Mouse (Mus musculus) megakaryocyte-erythroid progenitor cell, adult 5-6 weeks (primary cell): ENCODE measurements around the gene Col10a1. TPM values are rescaled to one million over a fixed set of nuclear protein-coding genes. Genes with fewer than 3 reads are reported as not detected.
"Not testable (repeated sequence)": the region's sequence is repeated elsewhere in the genome, so short reads cannot be mapped to it uniquely, and the experiment has no call there.

Experiments
- ATAC-seq: replicated peaks from 2 replicates; pipeline ENCODE4 v1.8.0; 2016; ENCODE audit warnings: mild to moderate bottlenecking, inconsistent platforms; ENCODE audit not compliant: severe bottlenecking, poor library complexity, low FRiP score, low TSS enrichment
- total RNA-seq, 2 experiments: library from RNA; stranded (forward) in 1 of 2; stranded (reverse) in 1 of 2; fragments of 200-1000, 215-1000 nt in 1 of 2; fragments of >200 nt in 1 of 2; fragmentation: Nextera tagmentation in 1 of 2; gene quantifications; 2 replicates each; pipeline ENCODE4 v1.2.3; 2014 to 2017

Col10a1 gene
- total RNA-seq (2014; fragmentation: Nextera tagmentation): not detected in 2 replicates
- not detected in 2 replicates for total RNA-seq (2017)

DNA sequence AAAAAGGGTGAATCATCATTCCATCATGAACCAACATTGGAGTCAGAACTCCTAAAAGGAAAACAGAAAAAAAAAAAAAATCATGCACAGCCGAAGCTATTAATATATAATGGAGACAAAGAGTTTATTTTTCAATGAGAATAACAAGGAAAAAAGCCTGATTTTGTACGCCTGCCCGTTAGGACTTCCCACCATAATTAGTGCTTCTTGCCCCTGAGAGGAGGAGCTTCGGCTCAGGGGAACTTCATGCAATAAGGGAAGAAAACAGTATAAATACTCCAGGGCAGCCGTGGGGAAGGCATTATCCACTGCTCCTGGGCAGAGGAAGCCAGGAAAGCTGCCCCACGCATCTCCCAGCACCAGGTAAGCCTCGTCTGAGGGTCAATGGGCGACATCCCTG lies at the start of gene Col10a1:
Gene Col10a1 (plus strand): TSS at position 301 of the 400 bp plus-strand sequence.
- ATAC-seq: no peak

DNA sequence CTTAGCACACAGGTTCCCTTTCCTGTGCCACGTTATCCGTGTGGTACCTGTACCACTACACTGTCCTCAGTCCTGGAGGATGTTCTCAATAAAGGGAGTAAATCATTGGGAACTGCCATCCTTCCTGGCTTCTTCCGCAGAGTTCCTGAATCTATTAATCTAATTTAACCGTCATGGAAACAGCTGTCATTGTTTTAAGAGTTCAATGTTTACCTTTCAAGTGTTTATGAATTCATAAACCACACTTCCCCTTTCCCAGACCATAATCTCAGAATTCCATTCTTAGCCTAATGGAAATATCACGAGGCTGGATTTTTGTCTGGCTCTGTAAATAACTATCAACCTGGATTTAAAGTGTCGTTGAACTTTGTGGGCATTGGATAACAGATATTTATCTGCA lies 48.8 kb upstream of the Col10a1 start:
- ATAC-seq: no peak

DNA sequence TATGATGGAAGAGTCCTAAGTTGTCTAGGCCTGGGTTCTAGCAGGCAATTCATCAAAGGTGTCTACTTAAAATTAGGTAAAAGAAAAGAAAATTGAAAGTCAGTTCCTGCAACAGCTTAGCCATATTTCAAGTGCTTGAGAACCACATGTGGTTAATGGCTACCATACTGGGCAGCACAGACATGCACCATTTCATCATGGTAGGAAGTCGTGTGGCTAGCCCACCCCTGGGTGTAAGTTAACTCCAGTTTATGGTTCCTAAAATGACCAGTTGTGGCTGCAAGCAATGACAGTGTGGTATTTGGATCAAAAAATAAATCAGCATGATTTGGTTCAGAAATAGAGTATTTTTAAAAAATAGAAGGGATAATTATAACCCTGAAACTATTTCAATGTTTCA lies 47.9 kb upstream of the Col10a1 start:
- no peak for ATAC-seq

DNA sequence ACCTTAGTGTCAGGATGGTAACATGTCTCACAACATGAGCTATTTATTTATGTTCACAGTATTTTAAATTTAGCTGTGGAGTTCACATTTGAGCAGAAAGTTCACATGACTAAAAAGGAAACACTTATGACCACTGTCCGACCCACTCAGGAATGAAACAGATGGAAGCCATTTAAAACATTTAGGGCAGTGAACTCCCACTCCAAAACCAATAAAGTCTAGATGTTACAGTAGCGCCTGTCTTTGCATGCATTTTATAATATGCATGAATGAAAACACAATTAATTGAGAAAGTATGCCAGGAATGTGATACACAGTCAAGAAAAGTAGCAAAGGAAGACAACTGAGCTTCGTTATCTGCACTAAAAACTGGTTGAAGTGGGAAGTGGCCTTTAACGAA lies 37.6 kb upstream of the Col10a1 start:
- ATAC-seq: no peak

DNA sequence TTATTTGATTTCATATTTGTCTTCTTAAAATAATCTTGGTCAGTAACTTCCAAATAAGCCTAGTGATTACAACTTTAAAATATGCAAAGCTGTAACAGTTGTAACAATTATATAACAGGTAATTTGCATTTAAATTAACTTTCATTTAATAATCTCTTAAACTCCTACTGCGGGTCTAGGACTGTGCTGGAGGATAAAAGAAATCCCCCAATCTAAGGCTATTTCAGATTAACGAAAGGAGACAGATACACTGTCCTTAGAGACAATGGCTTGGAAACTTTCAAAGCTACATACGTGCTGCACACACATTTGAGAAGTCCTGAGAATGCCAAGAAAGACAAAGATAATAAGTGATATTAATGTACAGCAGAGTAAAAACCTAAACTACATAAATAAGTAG lies 31.5 kb upstream of the Col10a1 start:
- no peak for ATAC-seq

DNA sequence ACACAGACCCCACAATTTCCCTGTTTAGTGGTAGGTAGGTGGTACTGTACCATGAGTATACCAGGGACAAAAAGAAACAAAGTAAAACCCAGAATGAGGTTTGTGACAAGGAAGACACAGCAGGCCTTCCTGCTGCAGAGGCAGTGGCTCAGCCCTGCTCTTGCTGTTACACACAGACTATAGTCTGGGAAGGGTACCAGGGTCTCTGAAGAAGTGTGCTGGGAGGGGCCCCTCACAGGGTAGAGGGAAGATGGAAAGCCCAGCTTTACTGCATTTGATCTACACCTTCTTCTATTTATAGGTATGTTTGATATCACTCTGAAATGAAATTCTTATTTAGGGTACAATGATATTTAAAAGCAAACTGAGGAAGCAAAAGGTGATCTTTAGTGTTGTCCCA lies 26.0 kb upstream of the Col10a1 start:
- ATAC-seq: no peak

DNA sequence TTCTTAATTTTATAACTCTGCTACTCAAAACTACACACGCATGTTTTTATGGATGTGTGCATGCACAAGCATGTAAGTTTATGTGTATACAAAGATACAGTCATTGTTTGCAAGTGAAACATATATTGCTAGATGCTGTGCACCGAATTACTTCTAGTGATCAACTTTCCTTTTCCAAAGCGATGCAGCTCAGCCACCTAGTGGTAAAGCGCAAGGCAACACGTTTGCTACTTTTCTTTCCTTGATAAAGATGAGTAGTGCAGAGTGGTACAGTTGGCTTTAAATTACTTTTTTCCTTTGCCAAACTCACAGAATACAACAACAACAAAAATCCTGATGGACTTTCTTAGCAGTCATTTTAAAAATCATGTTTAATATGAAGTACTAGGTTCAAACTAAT lies 21.6 kb upstream of the Col10a1 start:
- 0 out of 2 replicates have a peak, but pooled peaks have one; percentile 67 for ATAC-seq

DNA sequence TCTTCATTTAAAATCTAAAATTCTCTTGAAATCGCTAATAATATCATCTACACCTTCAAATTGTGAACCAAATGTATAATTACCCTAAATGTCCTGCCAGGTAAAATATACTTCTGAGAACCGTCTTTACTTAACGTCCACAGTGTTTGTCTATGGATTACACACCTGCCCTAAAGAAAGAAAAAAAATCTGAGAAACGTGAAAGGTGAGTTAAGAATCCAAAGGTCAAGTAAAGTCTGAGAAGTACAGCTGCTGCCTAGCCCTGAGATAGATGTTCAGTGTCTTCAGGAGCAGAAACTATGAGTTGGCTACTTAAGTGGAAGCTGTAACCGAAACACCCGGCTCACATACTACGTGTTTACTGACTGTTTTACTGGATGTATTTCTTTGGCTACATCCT lies 16.4 kb upstream of the Col10a1 start:
- no peak for ATAC-seq

DNA sequence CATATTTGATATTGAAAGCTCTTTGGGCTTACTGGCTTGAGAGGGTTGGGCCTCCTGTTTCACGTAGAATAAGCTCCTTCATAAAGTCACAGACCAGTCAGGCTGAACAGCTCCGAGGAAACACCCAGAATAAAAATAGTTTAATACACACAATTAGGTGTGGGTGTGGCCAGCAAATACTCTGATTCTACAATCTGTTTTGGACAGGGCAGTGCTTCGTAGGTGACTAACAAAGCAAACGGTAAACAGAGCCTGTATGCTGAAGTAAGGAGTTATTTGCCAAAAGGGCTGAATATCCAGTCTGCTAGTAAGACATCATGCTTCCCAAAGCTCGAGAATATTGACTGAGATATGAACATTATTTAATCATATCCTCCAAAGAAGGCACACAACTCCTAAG lies 4.1 kb upstream of the Col10a1 start:
- no peak for ATAC-seq

DNA sequence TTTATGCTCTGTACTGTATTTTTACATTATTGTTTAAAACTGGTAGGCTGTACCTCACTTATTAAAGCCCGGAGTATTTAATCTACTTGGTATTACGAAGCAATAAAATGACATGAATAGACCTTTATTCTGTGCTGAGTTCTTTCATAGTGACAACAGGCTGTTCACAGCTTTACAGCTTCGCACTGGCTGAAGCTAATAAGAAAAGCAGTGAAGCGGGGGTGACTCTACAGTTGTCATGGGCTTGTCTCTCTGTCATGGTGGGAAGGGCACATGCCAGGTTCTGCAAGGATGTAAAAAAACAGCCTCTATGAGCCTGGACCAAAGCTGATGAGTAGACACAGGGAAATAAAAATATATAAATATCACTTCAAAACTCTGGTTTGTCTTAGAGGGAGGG lies 7.2 kb downstream of the Col10a1 start:
- no peak for ATAC-seq

DNA sequence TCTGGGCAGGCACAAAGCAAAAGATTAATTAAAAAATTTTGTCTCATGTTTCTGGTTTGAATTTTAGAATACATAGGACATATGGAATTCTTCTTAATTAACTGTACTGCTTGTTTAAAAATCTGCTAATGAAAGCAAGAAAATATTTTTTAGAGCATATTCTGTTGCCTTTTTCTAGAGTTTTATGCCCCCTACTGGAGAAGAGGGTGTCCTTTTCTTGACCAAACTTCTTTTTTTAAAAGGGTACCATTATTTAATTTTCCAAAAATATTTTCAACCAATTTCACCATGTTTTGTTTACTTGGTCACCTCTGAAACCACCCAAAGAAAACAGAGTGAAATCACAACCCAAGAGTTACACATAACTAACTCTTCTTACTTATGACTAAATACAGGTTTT lies 9.5 kb downstream of the Col10a1 start:
- ATAC-seq: no peak

DNA sequence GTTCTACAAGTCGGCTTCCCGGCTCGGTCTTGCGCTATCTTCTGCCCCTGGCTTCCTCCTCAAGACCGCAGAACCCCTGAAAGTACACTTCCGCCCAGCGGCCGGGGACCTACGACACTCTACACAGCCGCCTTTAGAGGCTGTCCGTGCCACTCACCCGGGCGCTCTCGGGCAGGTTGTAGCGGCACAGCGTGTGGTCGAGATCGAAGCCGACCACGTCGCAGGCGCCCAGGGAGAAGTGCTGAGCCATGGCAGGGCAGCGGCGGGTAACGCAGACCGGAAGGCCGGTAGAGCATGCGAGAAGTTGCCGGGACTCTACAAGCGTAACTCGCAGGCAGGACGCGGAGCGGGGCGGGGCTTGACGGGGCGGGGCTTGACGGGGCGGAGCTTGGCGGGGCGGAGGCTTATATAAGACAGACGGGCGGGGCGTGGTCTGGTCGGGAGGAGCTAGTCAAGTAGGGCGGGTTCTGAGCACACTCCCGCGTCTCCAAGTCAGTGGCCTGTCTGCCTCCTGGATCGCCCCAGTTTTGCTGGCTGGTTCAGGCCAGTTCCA lies 28.5 kb downstream of the Col10a1 start, which contains the start of gene Nt5dc1:
Gene Nt5dc1 (minus strand): TSS at position 349 of the 553 bp plus-strand sequence.
- ATAC-seq: peak; percentile 92

DNA sequence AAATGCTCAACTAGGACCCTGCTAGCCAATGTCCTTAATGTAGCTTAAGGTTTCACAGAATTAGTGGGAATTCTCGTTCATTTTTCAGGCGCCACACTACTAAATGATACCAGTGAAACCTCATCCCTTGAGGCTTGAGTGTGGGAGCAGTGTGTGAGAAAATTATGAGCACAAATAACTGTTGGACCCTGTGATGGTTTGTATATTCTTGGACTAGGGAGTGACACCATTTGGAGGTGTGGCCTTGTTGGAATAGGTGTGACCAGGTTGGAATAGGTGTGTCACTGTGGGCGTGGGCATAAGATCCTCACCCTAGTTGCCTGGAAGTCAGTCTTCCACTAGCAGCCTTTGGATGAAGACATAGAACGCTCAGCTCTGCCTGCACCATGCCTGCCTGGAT lies 29.0 kb downstream of the Col10a1 start:
- ATAC-seq: not testable (repeated sequence)

DNA sequence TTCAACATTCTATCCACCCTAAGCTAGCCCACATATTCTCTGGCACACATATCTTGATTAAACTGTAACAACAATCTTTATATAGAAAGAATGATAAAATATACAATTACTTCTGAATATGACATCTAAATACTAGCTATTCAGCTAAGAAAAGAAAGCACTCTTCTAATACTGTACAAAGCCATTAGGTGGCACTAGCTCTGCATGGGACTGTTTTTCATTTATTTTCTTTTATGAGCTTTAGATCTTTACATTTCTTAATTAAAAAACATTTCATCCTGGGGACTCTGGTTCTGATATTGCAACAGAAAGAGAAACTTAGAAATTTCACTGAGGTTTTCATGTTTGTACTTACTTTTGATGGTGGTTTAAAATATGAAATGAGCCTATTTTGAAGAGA lies 42.0 kb downstream of the Col10a1 start:
- no peak for ATAC-seq

DNA sequence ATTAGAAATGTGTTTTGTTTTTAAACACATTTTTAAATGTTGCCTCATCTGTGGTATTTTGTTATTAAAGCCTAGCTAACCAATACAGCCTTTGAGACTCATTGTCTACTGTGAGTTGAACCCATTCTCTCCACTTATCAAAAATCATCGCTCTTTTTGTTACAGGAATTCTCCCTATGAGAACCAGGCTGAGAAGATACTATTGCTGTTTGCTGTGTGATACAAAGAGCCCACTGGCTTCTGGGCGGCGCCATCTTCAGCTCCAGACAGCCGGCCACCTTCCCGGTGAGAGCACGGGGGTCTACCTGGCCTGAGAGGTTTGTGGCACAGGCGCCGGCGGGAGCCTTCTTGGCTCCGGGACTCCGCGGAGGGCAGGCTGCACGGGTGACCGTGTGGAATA lies 44.4 kb downstream of the Col10a1 start:
- ATAC-seq: not testable (repeated sequence)

Other genes starting within 250 kb of the Col10a1 start
- gene Dse, start 182.3 kb upstream of the Col10a1 start, total RNA-seq (2014; fragmentation: Nextera tagmentation): 2.4 TPM in 1 of 2 replicates, not detected in the other
- 3.9 TPM in 1 of 2 replicates, not detected in the other for gene Dse, start 182.3 kb upstream of the Col10a1 start, total RNA-seq (2017)
- gene Tspyl1, start 107.8 kb upstream of the Col10a1 start, total RNA-seq (2014; fragmentation: Nextera tagmentation): 25.1 and 29.3 TPM in 2 replicates
- 42.6 and 45.1 TPM in 2 replicates for gene Tspyl1, start 107.8 kb upstream of the Col10a1 start, total RNA-seq (2017)
- gene Tspyl4, start 92.5 kb upstream of the Col10a1 start, total RNA-seq (2014; fragmentation: Nextera tagmentation): 0.57 and 1.3 TPM in 2 replicates
- 0.91 and 1.4 TPM in 2 replicates for gene Tspyl4, start 92.5 kb upstream of the Col10a1 start, total RNA-seq (2017)
- gene Nt5dc1, start 28.6 kb downstream of the Col10a1 start, total RNA-seq (2014; fragmentation: Nextera tagmentation): 23.8 and 30.5 TPM in 2 replicates
- 36.0 and 40.5 TPM in 2 replicates for gene Nt5dc1, start 28.6 kb downstream of the Col10a1 start, total RNA-seq (2017)
- not detected in 2 replicates for gene Frk, start 93.4 kb downstream of the Col10a1 start, total RNA-seq (2014; fragmentation: Nextera tagmentation)
- gene Frk, start 93.4 kb downstream of the Col10a1 start, total RNA-seq (2017): not detected in 2 replicates